Comparison of ENCODE assay signal across 24 mouse cellular contexts in genomic region chr4:88185872-88186426, GRCm38 (mm10).
"Had no signal": no experiment of that assay in that cellular context is flagged by ENCODE, and none has a peak within 500 bp of the region (broad histone marks: within the 10 kb centered on the region; RNA-seq: fewer than 3 reads in every experiment).

No protein-coding gene starts in this region.

- H3K4me3 ChIP-seq: heart, embryonic 10.5 days; heart, embryonic 12.5 days; hindbrain, embryonic 10.5 days; hindbrain, embryonic 12.5 days; intestine, embryonic 15.5 days; layer of hippocampus, adult 2 months; left cerebral cortex, adult 2 months; limb, embryonic 10.5 days; limb, embryonic 12.5 days had no signal

- H3K27ac ChIP-seq: heart, embryonic 10.5 days; hindbrain, embryonic 10.5 days; hindbrain, embryonic 12.5 days; hindbrain, embryonic 14.5 days; intestine, embryonic 15.5 days; layer of hippocampus, adult 2 months; left cerebral cortex, adult 2 months; limb, embryonic 10.5 days; limb, embryonic 12.5 days had no signal

- H3K4me2 ChIP-seq: heart, embryonic 12.5 days; hindbrain, embryonic 12.5 days; hindbrain, embryonic 14.5 days; intestine, embryonic 15.5 days; limb, embryonic 12.5 days had no signal

- ATAC-seq: hindbrain, embryonic 16.5 days; inflammation-experienced regulatory T-cells, adult 6 months; intestine, embryonic 15.5 days; intestine, postnatal 0 days had no signal

- H3K27me3 ChIP-seq: heart, embryonic 12.5 days; hindbrain, embryonic 12.5 days; intestine, embryonic 15.5 days; limb, embryonic 12.5 days had no signal

- H3K4me1 ChIP-seq: hindbrain, embryonic 10.5 days; hindbrain, embryonic 12.5 days; intestine, embryonic 15.5 days; limb, embryonic 10.5 days; limb, embryonic 12.5 days had no signal

- DNase-seq: gastrocnemius, postnatal 14 days; gastrocnemius, postnatal 36 days; heart, adult 18-20 months; heart, postnatal 10 days; heart, postnatal 4 days; kidney, adult 18-20 months; kidney, adult 8-10 months; kidney, postnatal 10 days; kidney, postnatal 25 days; kidney, postnatal 4 days; liver had no signal

- H3K9me3 ChIP-seq: heart, embryonic 10.5 days; heart, embryonic 12.5 days; hindbrain, embryonic 10.5 days; hindbrain, embryonic 12.5 days; intestine, embryonic 15.5 days; limb, embryonic 10.5 days; limb, embryonic 12.5 days had no signal

- H3K9ac ChIP-seq: heart, embryonic 12.5 days; hindbrain, embryonic 12.5 days; hindbrain, embryonic 14.5 days; intestine, embryonic 15.5 days; limb, embryonic 12.5 days had no signal

- H3K36me3 ChIP-seq: heart, embryonic 10.5 days; hindbrain, embryonic 10.5 days; hindbrain, embryonic 12.5 days; intestine, embryonic 15.5 days; limb, embryonic 12.5 days had no signal
